Mouse (Mus musculus) heart, postnatal 0 days (tissue): ENCODE data around the gene Lrrc8e.

Source experiments
- CTCF ChIP-seq: IDR thresholded peaks from 2 replicates; pipeline ENCODE4 v1.5.1; 2016; ENCODE audit warnings: antibody characterized with exemption, control low read depth, low read depth
- EP300 ChIP-seq: IDR thresholded peaks from 2 replicates; pipeline ENCODE4 v1.6.1; 2016; ENCODE audit warnings: antibody characterized with exemption, low read depth

- no peak for TF ChIP-seq CTCF
- TF ChIP-seq EP300 = no peak
Measured at GRCm38 (mm10) chr8:4226323-4226722, 304 bp upstream of the Lrrc8e start.
